Mouse (Mus musculus) lung, adult 2 months (tissue): ENCODE data around the gene Pbdc1. TPM values are rescaled to one million over a fixed set of nuclear protein-coding genes. Genes with fewer than 3 reads are reported as not detected.
"Not testable (repeated sequence)": the region's sequence is repeated elsewhere in the genome, so short reads cannot be mapped to it uniquely, and the experiment has no call there.

ENCODE experiments used
- DNase-seq: peaks from one replicate; pipeline ENCODE4 v3.0.0; 2022
- H3K4me1 ChIP-seq: fragments of 200-500 bp; 2 replicates; pipeline ENCODE4 v1.6.1; 2011; ENCODE audit warnings: low read length; ENCODE audit not compliant: control insufficient read depth, insufficient read depth
- H3K4me3 ChIP-seq: fragments of 200-500 bp; replicated peaks from 2 replicates; pipeline ENCODE3; 2011; ENCODE audit warnings: low read depth, mild to moderate bottlenecking, control low read depth, low read length; ENCODE audit errors: extremely low read depth
- CTCF ChIP-seq: fragments of 200-500 bp; IDR thresholded peaks from 2 replicates; pipeline ENCODE4 v1.5.1; 2011; ENCODE audit warnings: mild to moderate bottlenecking, low read length, control low read depth; ENCODE audit not compliant: insufficient read depth
- POLR2A ChIP-seq: fragments of 200-500 bp; IDR thresholded peaks from 2 replicates; pipeline ENCODE4 v1.6.1; 2011; ENCODE audit warnings: low read depth, mild to moderate bottlenecking, control low read depth, low read length, borderline replicate concordance; ENCODE audit errors: extremely low read depth
- WGBS: fragments of 180-500 bp; shearing (Covaris S2); methylation state at CpG from one replicate; pipeline ENCODE4 v1.1.7; 2018; 5-methylcytosine and 5-hydroxymethylcytosine counted together
- polyA plus RNA-seq: library from polyadenylated mRNA; depleted of rRNA; stranded (reverse); fragments of >200 nt; gene quantifications from 2 replicates; pipeline ENCODE4 v1.2.3, GENCODE M21; 2012; rRNA removed

Pbdc1 gene
- polyA plus RNA-seq = 4.9 and 5.4 TPM in 2 replicates

- WGBS = 2% methylated on average over 35 of the region's 35 CpGs
- TF ChIP-seq CTCF (no peak), POLR2A (no peak; the same call in 1 of the 2 replicates)
- DNase-seq = peak; percentile 76
- H3K4me1 ChIP-seq = no peaks in the 10 kb centered on the region
- H3K4me3 ChIP-seq = peak within 1 kb of the TSS; percentile 79
These were observed at the start of gene Pbdc1 for GRCm38 (mm10) chrX:105079615-105080092. TSS of gene Pbdc1 (plus strand) at chrX:105079756.

GRCm38 (mm10) chrX:105037666-105038065 lies 41.9 kb upstream of the Pbdc1 start:
- Histone ChIP-seq H3K4me3 (no peak overlapping the region), H3K4me1 (no peaks in the 10 kb centered on the region)
- no peak for DNase-seq
- WGBS = 87% methylated on average over 3 of the region's 3 CpGs
- TF ChIP-seq CTCF (no peak), POLR2A (no peak)

GRCm38 (mm10) chrX:105064294-105064693 lies 15.3 kb upstream of the Pbdc1 start:
- H3K4me3 ChIP-seq = no peak overlapping the region
- no peaks in the 10 kb centered on the region; the same call in 1 of the 2 replicates for H3K4me1 ChIP-seq
- 86% methylated on average over 10 of the region's 10 CpGs for WGBS
- no peak for DNase-seq
- TF ChIP-seq CTCF = no peak
- no peak for TF ChIP-seq POLR2A

GRCm38 (mm10) chrX:105064801-105065200 lies 14.8 kb upstream of the Pbdc1 start:
- H3K4me1 ChIP-seq = no peaks in the 10 kb centered on the region; the same call in 1 of the 2 replicates
- TF ChIP-seq CTCF = no peak
- 84% methylated on average over 4 of the region's 4 CpGs for WGBS
- no peak for DNase-seq
- no peak overlapping the region for H3K4me3 ChIP-seq

GRCm38 (mm10) chrX:105069671-105070503 lies 9.7 kb upstream of the Pbdc1 start:
- WGBS = under 1% methylated on average over 32 of the region's 32 CpGs
- peak; percentile 55 for DNase-seq
- Histone ChIP-seq H3K4me1 (no peaks in the 10 kb centered on the region; the same call in 1 of the 2 replicates), H3K4me3 (peak overlapping the region; percentile 69)
- TF ChIP-seq CTCF (no peak), POLR2A (peak; percentile 16; the same call in 1 of the 2 replicates)

- no peak for DNase-seq
- peak overlapping the region; percentile 79 for H3K4me3 ChIP-seq
- whole genome bisulfite sequencing = 7% methylated on average over 12 of the region's 12 CpGs
- TF ChIP-seq CTCF (no peak), POLR2A (no peak)
- no peaks in the 10 kb centered on the region for H3K4me1 ChIP-seq
These were observed 405 bp upstream of the Pbdc1 start for GRCm38 (mm10) chrX:105079151-105079550.

GRCm38 (mm10) chrX:105080096-105080495 lies 540 bp downstream of the Pbdc1 start:
- no peak for DNase-seq
- Histone ChIP-seq H3K4me3 (peak overlapping the region; percentile 36), H3K4me1 (no peaks in the 10 kb centered on the region)
- TF ChIP-seq CTCF = no peak
- 9% methylated on average over 8 of the region's 8 CpGs for WGBS

- 89% methylated on average over 7 of the region's 7 CpGs for WGBS
- not testable (repeated sequence) for H3K4me3 ChIP-seq
These were observed 3.5 kb downstream of the Pbdc1 start for GRCm38 (mm10) chrX:105083013-105083412.

GRCm38 (mm10) chrX:105104175-105104574 lies 24.6 kb downstream of the Pbdc1 start:
- DNase-seq = no peak
- H3K4me3 ChIP-seq = no peak overlapping the region
- no peak for TF ChIP-seq CTCF
- WGBS = 49% methylated on average over 5 of the region's 5 CpGs
- H3K4me1 ChIP-seq = no peaks in the 10 kb centered on the region

More at GRCm38 (mm10) chrX:105083013-105083412, 3.5 kb downstream of the Pbdc1 start:
- DNase-seq, H3K4me1 ChIP-seq: not testable (repeated sequence)

- no peaks in the 10 kb centered on the region for H3K4me1 ChIP-seq
- TF ChIP-seq CTCF (no peak), POLR2A (no peak)
- H3K4me3 ChIP-seq = no peak overlapping the region
- no peak for DNase-seq
- WGBS = 76% methylated on average over 2 of the region's 2 CpGs
These were observed 35.4 kb downstream of the Pbdc1 start for GRCm38 (mm10) chrX:105114994-105115393.
